Mouse (Mus musculus): ENCODE measurements around the gene Hnrnph3.

- TF ChIP-seq ZC3H11A (IDR thresholded peaks at IDR 0.05; ENCODE audit: borderline replicate concordance, low read depth, low read length) (no peak), CHD2 (IDR thresholded peaks at IDR 0.05; ENCODE audit: low read depth, low read length) (no peak), ZNF384 (IDR thresholded peaks at IDR 0.05; ENCODE audit: low read depth, low read length) (no peak), HCFC1 (IDR thresholded peaks at IDR 0.05; ENCODE audit: borderline replicate concordance, insufficient read depth, low read length) (no peak), MAFK (IDR thresholded peaks at IDR 0.05; ENCODE audit: insufficient read depth, low read depth, low read length) (no peak)
These were observed 30.0 kb downstream of the Hnrnph3 start for GRCm38 (mm10) chr10:62993991-62994390.

Data from ES-E14 (cell line).